Comparison of ENCODE assay signal across 9 mouse cellular contexts in the genomic region with DNA sequence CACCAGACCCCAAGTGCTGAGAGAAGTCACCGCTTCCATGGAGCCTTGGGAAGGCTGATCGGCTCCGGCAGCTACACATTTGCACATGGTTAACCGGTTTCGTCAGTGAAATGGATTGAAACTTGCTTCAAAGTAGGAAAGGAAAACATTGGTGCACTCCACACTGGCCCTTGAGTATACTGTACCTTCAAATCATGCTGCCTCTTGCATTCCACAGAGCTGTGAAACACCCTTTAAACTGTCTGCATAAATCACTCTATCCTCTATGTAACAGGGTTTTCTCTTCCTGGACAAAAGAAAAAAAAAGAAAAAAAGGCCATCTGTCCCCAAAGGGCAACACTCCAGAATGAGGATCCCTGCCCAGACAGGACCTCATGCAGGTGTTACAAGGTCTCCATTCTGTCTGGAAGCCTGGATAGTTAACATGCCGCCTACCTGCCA. TPM values are rescaled to one million over a fixed set of nuclear protein-coding genes. Genes with fewer than 3 reads are reported as not detected.
DNase-seq lines count a peak whose midpoint lies in the region; ATAC-seq lines count a peak whose summit lies in the region.
"Had no signal": no experiment of that assay in that cellular context is flagged by ENCODE, and none has a peak within 500 bp of the region (broad histone marks: within the 10 kb centered on the region; RNA-seq: fewer than 3 reads in every experiment).

No protein-coding gene starts in this region.

- no peak overlapping the region for H3K4me3 ChIP-seq in heart, embryonic 11.5 days (ENCODE audit: low read depth, low read length)
- H3K4me3 ChIP-seq in lung, embryonic 16.5 days (ENCODE audit: low read length): no peak overlapping the region
- no peak overlapping the region for H3K4me3 ChIP-seq in forebrain, embryonic 11.5 days (ENCODE audit: low read depth, low read length)

- no peak overlapping the region; the same call in 1 of the 2 replicates for H3K9ac ChIP-seq in heart, embryonic 11.5 days (ENCODE audit: low read depth, low read length)
- 0 out of 2 replicates have a peak overlapping the region, but pooled peaks have one; percentile 1 for H3K9ac ChIP-seq in lung, embryonic 16.5 days (ENCODE audit: low read length)
- no peak overlapping the region for H3K9ac ChIP-seq in forebrain, embryonic 11.5 days (ENCODE audit: low read length)

- H3K4me1 ChIP-seq in heart, embryonic 11.5 days (ENCODE audit: control insufficient read depth, insufficient read depth, low read length): peaks cover 9% of the 10 kb centered on the region
- peaks cover 25% of the 10 kb centered on the region for H3K4me1 ChIP-seq in lung, embryonic 16.5 days (replicated peaks; ENCODE audit: control insufficient read depth, insufficient read depth, low read length)
- H3K4me1 ChIP-seq in forebrain, embryonic 11.5 days (replicated peaks; ENCODE audit: control insufficient read depth, insufficient read depth, low read length): peaks cover 12% of the 10 kb centered on the region; the same call in 1 of the 2 replicates

- 0 out of 2 replicates have a peak overlapping the region, but pooled peaks have one; percentile 22 for H3K27ac ChIP-seq in heart, embryonic 11.5 days (ENCODE audit: low read depth, low read length)
- H3K27ac ChIP-seq in lung, embryonic 16.5 days (ENCODE audit: low read length): peak overlapping the region; percentile 88
- no peak overlapping the region for H3K27ac ChIP-seq in forebrain, embryonic 11.5 days (ENCODE audit: low read depth, low read length)

- H3K27me3 ChIP-seq in heart, embryonic 11.5 days (ENCODE audit: control insufficient read depth, insufficient read depth, low read length): no peaks in the 10 kb centered on the region
- no peaks in the 10 kb centered on the region for H3K27me3 ChIP-seq in lung, embryonic 16.5 days (ENCODE audit: control insufficient read depth, insufficient read depth, low read depth, low read length)
- H3K27me3 ChIP-seq in forebrain, embryonic 11.5 days (ENCODE audit: control insufficient read depth, insufficient read depth, low read length): no peaks in the 10 kb centered on the region; the same call in 1 of the 2 replicates

- intact Hi-C loops in left cerebral cortex, postnatal 14 days (cut with DNase I): no loop called here

- WGBS in heart, embryonic 11.5 days (ENCODE audit: insufficient replicate concordance): 71% methylated on average over 6 of the region's 6 CpGs
- WGBS in lung, embryonic 16.5 days: 49% methylated on average over 6 of the region's 6 CpGs
- 64% methylated on average over 6 of the region's 6 CpGs for WGBS in forebrain, embryonic 11.5 days

- DNase-seq in heart, adult 8-10 months (ENCODE audit: low spot score): no peak
- peak; percentile 62 for DNase-seq in cerebellum, adult 11 months
- peak; percentile 63 for DNase-seq in fat pad, adult 2 months (ENCODE audit: extremely low read depth, low read depth, low spot score)
- no peak for DNase-seq in forebrain, embryonic 11.5 days (ENCODE audit: low spot score)
- no peak for DNase-seq in left cerebral cortex, postnatal 14 days (ENCODE audit: low spot score in 2 of 2)
- DNase-seq in thymus, postnatal 25 days: no peak

- peak overlapping the region; percentile 53 for H3K4me2 ChIP-seq in heart, embryonic 11.5 days
- peak overlapping the region; percentile 23; the same call in 1 of the 2 replicates for H3K4me2 ChIP-seq in lung, embryonic 16.5 days (ENCODE audit: low read depth, low read length)
- H3K4me2 ChIP-seq in forebrain, embryonic 11.5 days (ENCODE audit: low read depth, low read length, severe bottlenecking): no peak overlapping the region

- no peak for ATAC-seq in heart, embryonic 11.5 days (replicated peaks; ENCODE audit: insufficient number of reproducible peaks, low FRiP score, low TSS enrichment)
- ATAC-seq in lung, embryonic 16.5 days (ENCODE audit: low read depth): peak; percentile 77
- no peak for ATAC-seq in forebrain, embryonic 11.5 days (replicated peaks; ENCODE audit: low FRiP score)

- no peaks in the 10 kb centered on the region for H3K36me3 ChIP-seq in heart, embryonic 11.5 days (ENCODE audit: control insufficient read depth, insufficient read depth, low read length)
- no peaks in the 10 kb centered on the region for H3K36me3 ChIP-seq in lung, embryonic 16.5 days (ENCODE audit: control insufficient read depth, insufficient read depth, low read length)
- no peaks in the 10 kb centered on the region for H3K36me3 ChIP-seq in forebrain, embryonic 11.5 days (ENCODE audit: control insufficient read depth, insufficient read depth, low read length)

- no peaks in the 10 kb centered on the region for H3K9me3 ChIP-seq in heart, embryonic 11.5 days (replicated peaks; ENCODE audit: control insufficient read depth, low read length)
- no peaks in the 10 kb centered on the region for H3K9me3 ChIP-seq in lung, embryonic 16.5 days (ENCODE audit: control insufficient read depth, low read length)
- no peaks in the 10 kb centered on the region for H3K9me3 ChIP-seq in forebrain, embryonic 11.5 days (ENCODE audit: control insufficient read depth, low read length)
- H3K9me3 ChIP-seq: megakaryocyte, embryonic 14.5 days had no signal

RNA-seq across cellular contexts. Expression of a gene that starts 48.8 kb away (rescaled TPM):
- 7.4 and 8.2 TPM in 2 replicates for polyA plus RNA-seq in heart, embryonic 11.5 days (2014; fragmentation: Nextera tagmentation; extraction: Ambion mirVana)
- total RNA-seq in heart, adult 8-10 months (2022): 10 to 100 TPM; 25.0 to 27.2 (median 26.2) TPM
- 10.2 and 10.6 TPM in 2 replicates for polyA plus RNA-seq in lung, embryonic 16.5 days (2015; fragmentation: Nextera tagmentation; extraction: Ambion mirVana)
- polyA plus RNA-seq in forebrain, embryonic 11.5 days (2014; fragmentation: Nextera tagmentation; extraction: Ambion mirVana): 15.5 and 16.3 TPM in 2 replicates
- total RNA-seq in left cerebral cortex, postnatal 14 days (2021): 10 to 100 TPM; 77.7 to 79.6 TPM

Comparison
In these comparisons a context has a peak if more than half of its experiments do, and no peak if none do; other contexts are left out.
1. DNase-seq: peak in cerebellum, adult 11 months (single experiment) and fat pad, adult 2 months (single experiment); none in heart, adult 8-10 months (single experiment), forebrain, embryonic 11.5 days (single experiment), left cerebral cortex, postnatal 14 days (0 of 2) and thymus, postnatal 25 days (single experiment).